Mouse (Mus musculus) E14TG2a.4 (cell line): ENCODE measurements around the gene Egflam.

Experiments used
- H3K27me3 ChIP-seq: 2 replicates; pipeline ENCODE4 v1.6.1; 2014; ENCODE audit warnings: low read length, control low read depth; ENCODE audit not compliant: insufficient read depth
- H3K36me3 ChIP-seq: 2 replicates; pipeline ENCODE4 v1.6.1; 2014; ENCODE audit warnings: low read length, control low read depth; ENCODE audit not compliant: insufficient read depth
- H3K4me1 ChIP-seq: replicated peaks from 2 replicates; pipeline ENCODE4 v1.6.1; 2014; ENCODE audit warnings: low read depth, low read length, control low read depth
- H3K4me3 ChIP-seq: replicated peaks from 2 replicates; pipeline ENCODE4 v1.5.1; 2014; ENCODE audit warnings: mild to moderate bottlenecking, low read length
- H3K9me3 ChIP-seq: 2 replicates; pipeline ENCODE4 v1.6.1; 2014; ENCODE audit warnings: low read length, control low read depth
- CTCF ChIP-seq: conservative IDR thresholded peaks from 2 replicates; pipeline ENCODE4 v1.5.1; 2014; ENCODE audit warnings: low read length
- NANOG ChIP-seq: IDR thresholded peaks from 2 replicates; pipeline ENCODE4 v1.6.1; 2014; ENCODE audit warnings: borderline replicate concordance, low read length, mixed read lengths
- POU5F1 ChIP-seq: IDR thresholded peaks from 2 replicates; pipeline ENCODE4 v1.6.1; 2014; ENCODE audit warnings: low read length, borderline replicate concordance

Gene Egflam

GRCm38 (mm10) chr15:7216581-7217272 lies 181.5 kb downstream of the Egflam start:
- Histone ChIP-seq H3K36me3 (no peaks in the 10 kb centered on the region), H3K4me3 (no peak overlapping the region), H3K9me3 (no peaks in the 10 kb centered on the region), H3K4me1 (no peaks in the 10 kb centered on the region; the same call in 1 of the 2 replicates), H3K27me3 (no peaks in the 10 kb centered on the region)
- TF ChIP-seq CTCF (no peak), NANOG (no peak), POU5F1 (no peak)

GRCm38 (mm10) chr15:7215845-7216244 lies 182.3 kb downstream of the Egflam start:
- Histone ChIP-seq H3K9me3 (no peaks in the 10 kb centered on the region), H3K4me1 (no peaks in the 10 kb centered on the region; the same call in 1 of the 2 replicates), H3K36me3 (no peaks in the 10 kb centered on the region), H3K4me3 (no peak overlapping the region), H3K27me3 (no peaks in the 10 kb centered on the region)
- TF ChIP-seq CTCF (no peak), POU5F1 (no peak)

GRCm38 (mm10) chr15:7213683-7214082 lies 184.5 kb downstream of the Egflam start:
- no peaks in the 10 kb centered on the region for H3K27me3 ChIP-seq
- no peaks in the 10 kb centered on the region; the same call in 1 of the 2 replicates for H3K4me1 ChIP-seq
- TF ChIP-seq CTCF (no peak), POU5F1 (no peak), NANOG (no peak)
- no peaks in the 10 kb centered on the region for H3K9me3 ChIP-seq
- H3K4me3 ChIP-seq: no peak overlapping the region
- H3K36me3 ChIP-seq: no peaks in the 10 kb centered on the region

GRCm38 (mm10) chr15:7208180-7208579 lies 190.0 kb downstream of the Egflam start:
- Histone ChIP-seq H3K36me3 (no peaks in the 10 kb centered on the region), H3K4me1 (peaks cover 20% of the 10 kb centered on the region), H3K27me3 (no peaks in the 10 kb centered on the region), H3K9me3 (no peaks in the 10 kb centered on the region), H3K4me3 (no peak overlapping the region)
- TF ChIP-seq NANOG: no peak
- TF ChIP-seq POU5F1: no peak
- TF ChIP-seq CTCF: no peak

GRCm38 (mm10) chr15:7207292-7207691 lies 190.9 kb downstream of the Egflam start:
- TF ChIP-seq NANOG: no peak
- no peak for TF ChIP-seq POU5F1
- TF ChIP-seq CTCF: no peak

GRCm38 (mm10) chr15:7206110-7206509 lies 192.1 kb downstream of the Egflam start:
- Histone ChIP-seq H3K36me3 (no peaks in the 10 kb centered on the region), H3K9me3 (no peaks in the 10 kb centered on the region), H3K27me3 (no peaks in the 10 kb centered on the region), H3K4me1 (peaks cover 23% of the 10 kb centered on the region), H3K4me3 (no peak overlapping the region)
- TF ChIP-seq CTCF (no peak), NANOG (no peak), POU5F1 (no peak)

More at GRCm38 (mm10) chr15:7207292-7207691, 190.9 kb downstream of the Egflam start:
- Histone ChIP-seq H3K36me3 (no peaks in the 10 kb centered on the region), H3K9me3 (no peaks in the 10 kb centered on the region), H3K4me3 (no peak overlapping the region), H3K27me3 (no peaks in the 10 kb centered on the region), H3K4me1 (peaks cover 23% of the 10 kb centered on the region)

- Histone ChIP-seq H3K9me3 (no peaks in the 10 kb centered on the region), H3K36me3 (no peaks in the 10 kb centered on the region), H3K27me3 (no peaks in the 10 kb centered on the region), H3K4me3 (0 out of 2 replicates have a peak overlapping the region, but pooled peaks have one; percentile 7), H3K4me1 (peaks cover 23% of the 10 kb centered on the region)
- TF ChIP-seq POU5F1 (no peak), NANOG (no peak), CTCF (no peak)
Observed at GRCm38 (mm10) chr15:7204917-7205316, 193.3 kb downstream of the Egflam start.

- H3K4me3 ChIP-seq: no peak overlapping the region
Observed at GRCm38 (mm10) chr15:7203606-7204330, 194.4 kb downstream of the Egflam start.

More at GRCm38 (mm10) chr15:7203606-7204330, 194.4 kb downstream of the Egflam start:
- Histone ChIP-seq H3K36me3 (0 out of 2 replicates have a peak, but pooled peaks cover 6% of the 10 kb centered on the region), H3K4me1 (peaks cover 23% of the 10 kb centered on the region), H3K9me3 (no peaks in the 10 kb centered on the region), H3K27me3 (no peaks in the 10 kb centered on the region)
- no peak for TF ChIP-seq CTCF
- no peak for TF ChIP-seq POU5F1
- TF ChIP-seq NANOG: no peak
